Mouse (Mus musculus) olfactory bulb, adult 2 months (tissue): Measurements from ENCODE around the gene Nrde2.

ENCODE experiments used
- CTCF ChIP-seq: fragments of 200-500 bp; IDR thresholded peaks from 2 replicates; pipeline ENCODE4 v1.5.1; 2012; ENCODE audit warnings: low read depth, mild to moderate bottlenecking, low read length, moderate library complexity; ENCODE audit not compliant: insufficient read depth
- POLR2A ChIP-seq: fragments of 200-500 bp; IDR thresholded peaks from 2 replicates; pipeline ENCODE4 v1.6.1; 2012; ENCODE audit warnings: mild to moderate bottlenecking, low read depth, low read length, moderate library complexity; ENCODE audit not compliant: insufficient read depth

GRCm38 (mm10) chr12:100088026-100088425 is 71.4 kb downstream of the Nrde2 start:
- no peak for TF ChIP-seq CTCF
- no peak for TF ChIP-seq POLR2A
